Mouse (Mus musculus): ENCODE measurements around the gene Acaca. TPM values are rescaled to one million over a fixed set of nuclear protein-coding genes. Genes with fewer than 3 reads are reported as not detected.

The Acaca gene
- polyA plus RNA-seq, 1 experiment = 28.0 TPM

GRCm38 (mm10) chr11:84282944-84283703 lies 153.7 kb downstream of the Acaca start:
- Histone ChIP-seq H3K4me1 (ENCODE audit: control insufficient read depth, insufficient read depth, low read length) (no peaks in the 10 kb centered on the region; the same call in 1 of the 2 replicates), H3K4me3 (ENCODE audit: insufficient read depth, low read length) (no peak overlapping the region), H3K27ac (ENCODE audit: insufficient read depth, low read length) (no peak overlapping the region)
- TF ChIP-seq POLR2A (IDR thresholded peaks at IDR 0.05; ENCODE audit: extremely low read depth, insufficient read depth, low read length) (no peak), CTCF (IDR thresholded peaks at IDR 0.05; ENCODE audit: extremely low read depth, insufficient read depth, low read length) (no peak)

GRCm38 (mm10) chr11:84290781-84291180 lies 161.3 kb downstream of the Acaca start:
- Histone ChIP-seq H3K4me3 (ENCODE audit: insufficient read depth, low read length) (no peak overlapping the region), H3K27ac (ENCODE audit: insufficient read depth, low read length) (no peak overlapping the region), H3K4me1 (ENCODE audit: control insufficient read depth, insufficient read depth, low read length) (no peaks in the 10 kb centered on the region; the same call in 1 of the 2 replicates)
- TF ChIP-seq POLR2A (IDR thresholded peaks at IDR 0.05; ENCODE audit: extremely low read depth, insufficient read depth, low read length) (no peak), CTCF (IDR thresholded peaks at IDR 0.05; ENCODE audit: extremely low read depth, insufficient read depth, low read length) (no peak)

- Histone ChIP-seq H3K4me1 (ENCODE audit: control insufficient read depth, insufficient read depth, low read length) (no peaks in the 10 kb centered on the region; the same call in 1 of the 2 replicates), H3K27ac (ENCODE audit: insufficient read depth, low read length) (no peak overlapping the region), H3K4me3 (ENCODE audit: insufficient read depth, low read length) (no peak overlapping the region)
- TF ChIP-seq POLR2A (IDR thresholded peaks at IDR 0.05; ENCODE audit: extremely low read depth, insufficient read depth, low read length) = no peak
- no peak for TF ChIP-seq CTCF (IDR thresholded peaks at IDR 0.05; ENCODE audit: extremely low read depth, insufficient read depth, low read length)
These were observed 163.1 kb downstream of the Acaca start for GRCm38 (mm10) chr11:84292532-84292931.

- Histone ChIP-seq H3K4me3 (ENCODE audit: insufficient read depth, low read length) (no peak overlapping the region), H3K4me1 (ENCODE audit: control insufficient read depth, insufficient read depth, low read length) (no peaks in the 10 kb centered on the region; the same call in 1 of the 2 replicates), H3K27ac (ENCODE audit: insufficient read depth, low read length) (no peak overlapping the region)
- TF ChIP-seq POLR2A (IDR thresholded peaks at IDR 0.05; ENCODE audit: extremely low read depth, insufficient read depth, low read length) (no peak), CTCF (IDR thresholded peaks at IDR 0.05; ENCODE audit: extremely low read depth, insufficient read depth, low read length) (no peak)
These were observed 163.8 kb downstream of the Acaca start for GRCm38 (mm10) chr11:84293288-84293687.

- TF ChIP-seq CTCF (IDR thresholded peaks at IDR 0.05; ENCODE audit: extremely low read depth, insufficient read depth, low read length) (no peak), POLR2A (IDR thresholded peaks at IDR 0.05; ENCODE audit: extremely low read depth, insufficient read depth, low read length) (no peak)
- no peaks in the 10 kb centered on the region for H3K4me1 ChIP-seq (ENCODE audit: control insufficient read depth, insufficient read depth, low read length)
- no peak overlapping the region for H3K27ac ChIP-seq (ENCODE audit: insufficient read depth, low read length)
- no peak overlapping the region for H3K4me3 ChIP-seq (ENCODE audit: insufficient read depth, low read length)
These were observed 166.9 kb downstream of the Acaca start for GRCm38 (mm10) chr11:84296337-84296736.

- no peak for TF ChIP-seq CTCF (IDR thresholded peaks at IDR 0.05; ENCODE audit: extremely low read depth, insufficient read depth, low read length)
- no peak overlapping the region for H3K4me3 ChIP-seq (ENCODE audit: insufficient read depth, low read length)
- no peaks in the 10 kb centered on the region for H3K4me1 ChIP-seq (ENCODE audit: control insufficient read depth, insufficient read depth, low read length)
- H3K27ac ChIP-seq (ENCODE audit: insufficient read depth, low read length) = no peak overlapping the region
These were observed 176.0 kb downstream of the Acaca start for GRCm38 (mm10) chr11:84305474-84305873.

- TF ChIP-seq POLR2A (IDR thresholded peaks at IDR 0.05; ENCODE audit: extremely low read depth, insufficient read depth, low read length) (no peak), CTCF (IDR thresholded peaks at IDR 0.05; ENCODE audit: extremely low read depth, insufficient read depth, low read length) (no peak)
- Histone ChIP-seq H3K4me1 (ENCODE audit: control insufficient read depth, insufficient read depth, low read length) (no peaks in the 10 kb centered on the region), H3K4me3 (ENCODE audit: insufficient read depth, low read length) (no peak overlapping the region), H3K27ac (ENCODE audit: insufficient read depth, low read length) (no peak overlapping the region)
These were observed 176.8 kb downstream of the Acaca start for GRCm38 (mm10) chr11:84306158-84306742.

GRCm38 (mm10) chr11:84324032-84324752 lies 194.7 kb downstream of the Acaca start:
- TF ChIP-seq POLR2A (IDR thresholded peaks at IDR 0.05; ENCODE audit: extremely low read depth, insufficient read depth, low read length) (no peak), CTCF (IDR thresholded peaks at IDR 0.05; ENCODE audit: extremely low read depth, insufficient read depth, low read length) (no peak)
- H3K4me3 ChIP-seq (ENCODE audit: insufficient read depth, low read length) = no peak overlapping the region
- H3K27ac ChIP-seq (ENCODE audit: insufficient read depth, low read length) = no peak overlapping the region; the same call in 1 of the 2 replicates
- H3K4me1 ChIP-seq (ENCODE audit: control insufficient read depth, insufficient read depth, low read length) = no peaks in the 10 kb centered on the region; the same call in 1 of the 2 replicates

GRCm38 (mm10) chr11:84327086-84327485 lies 197.6 kb downstream of the Acaca start:
- no peak for TF ChIP-seq CTCF (IDR thresholded peaks at IDR 0.05; ENCODE audit: extremely low read depth, insufficient read depth, low read length)
- no peak for TF ChIP-seq POLR2A (IDR thresholded peaks at IDR 0.05; ENCODE audit: extremely low read depth, insufficient read depth, low read length)
- H3K4me3 ChIP-seq (ENCODE audit: insufficient read depth, low read length) = no peak overlapping the region
- H3K4me1 ChIP-seq (ENCODE audit: control insufficient read depth, insufficient read depth, low read length) = no peaks in the 10 kb centered on the region; the same call in 1 of the 2 replicates
- no peak overlapping the region for H3K27ac ChIP-seq (ENCODE audit: insufficient read depth, low read length)

All from cortical plate, adult 2 months (tissue).